Mouse (Mus musculus): ENCODE measurements around the gene Gm21721. TPM values are rescaled to one million over a fixed set of nuclear protein-coding genes. Genes with fewer than 3 reads are reported as not detected.
"Not testable (repeated sequence)": the region's sequence is repeated elsewhere in the genome, so short reads cannot be mapped to it uniquely, and the experiment has no call there.

Gene Gm21721
- polyA plus RNA-seq (2012; rRNA removed): not detected in 2 replicates

DNA sequence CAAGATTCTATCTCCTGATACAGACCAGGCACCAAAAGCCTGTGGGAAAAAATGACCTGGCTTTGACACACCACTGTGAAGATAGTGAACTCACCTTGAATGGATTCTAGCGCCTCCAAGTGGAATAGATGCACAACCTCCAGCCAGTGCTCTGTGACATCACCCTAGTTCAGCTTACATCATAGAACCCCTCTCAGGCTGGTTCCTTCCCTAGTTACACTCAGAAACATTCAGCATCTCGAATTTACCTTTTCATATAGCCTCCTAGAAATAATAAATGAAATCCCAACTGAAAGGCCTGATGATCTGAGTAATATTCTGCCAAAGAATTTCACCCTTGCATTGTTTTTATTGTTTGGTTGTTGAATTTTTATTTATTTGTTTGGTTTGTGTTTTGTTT lies at the start of gene Gm21721:
Gene Gm21721 (minus strand): TSS at position 101 of the 400 bp plus-strand sequence.
- DNase-seq (ENCODE audit: low read depth): not testable (repeated sequence)

Other genes starting within 250 kb of the Gm21721 start
- not detected in 2 replicates for gene Gm21292, start 68.3 kb downstream of the Gm21721 start, polyA plus RNA-seq (2012; rRNA removed)
- not detected in 2 replicates for gene Gm21812, start 145.0 kb upstream of the Gm21721 start, polyA plus RNA-seq (2012; rRNA removed)
- gene Gm21874, start 214.0 kb upstream of the Gm21721 start, polyA plus RNA-seq (2012; rRNA removed): not detected in 2 replicates

All from gonadal fat pad, adult 2 months (tissue).